Mouse (Mus musculus) stomach, embryonic 15.5 days (tissue): ENCODE data around the gene Zfp462. TPM values are rescaled to one million over a fixed set of nuclear protein-coding genes. Genes with fewer than 3 reads are reported as not detected.

ENCODE experiments used
- ATAC-seq: fragments of 200-750 bp; cut with Nextera tagmentation; 2 replicates; pipeline ENCODE4 v1.8.0; 2017; ENCODE audit warnings: low read depth, moderate number of reproducible peaks, moderate TSS enrichment; ENCODE audit not compliant: insufficient read depth, low FRiP score
- H3K27ac ChIP-seq: fragments of 300-500 bp; sonication (generic); 2 replicates; pipeline ENCODE4 v1.5.1; 2015; ENCODE audit warnings: mild to moderate bottlenecking, inconsistent platforms
- H3K27me3 ChIP-seq: fragments of 300-500 bp; sonication (generic); replicated peaks from 2 replicates; pipeline ENCODE4 v1.6.1; 2015; ENCODE audit warnings: inconsistent platforms
- H3K36me3 ChIP-seq: fragments of 300-500 bp; sonication (generic); 2 replicates; pipeline ENCODE4 v1.6.1; 2015; ENCODE audit warnings: inconsistent platforms
- H3K4me1 ChIP-seq: fragments of 300-500 bp; sonication (generic); 2 replicates; pipeline ENCODE4 v1.6.1; 2015; ENCODE audit warnings: inconsistent platforms
- H3K4me2 ChIP-seq: fragments of 300-500 bp; sonication (generic); 2 replicates; pipeline ENCODE4 v1.6.1; 2015; ENCODE audit warnings: mild to moderate bottlenecking, inconsistent platforms
- H3K4me3 ChIP-seq: fragments of 300-500 bp; sonication (generic); replicated peaks from 2 replicates; pipeline ENCODE4 v1.5.1; 2015; ENCODE audit warnings: inconsistent platforms
- H3K9ac ChIP-seq: fragments of 300-500 bp; sonication (generic); 2 replicates; pipeline ENCODE4 v1.6.1; 2015; ENCODE audit warnings: inconsistent platforms
- H3K9me3 ChIP-seq: fragments of 300-500 bp; sonication (generic); 2 replicates; pipeline ENCODE4 v1.6.1; 2016; ENCODE audit warnings: inconsistent platforms
- WGBS: fragments of 180-500 bp; shearing (Covaris S2); methylation state at CpG from one replicate; pipeline ENCODE4 v1.1.7; 2015; 5-methylcytosine and 5-hydroxymethylcytosine counted together
- polyA plus RNA-seq: library from polyadenylated mRNA; unstranded; fragments of >200 nt; fragmentation: Nextera tagmentation; extraction: Ambion mirVana; gene quantifications from 2 replicates; pipeline ENCODE4 v1.2.1, GENCODE M21; 2015

Zfp462 gene
- polyA plus RNA-seq, 1 experiment from 2014 or later = 3.1 TPM

DNA sequence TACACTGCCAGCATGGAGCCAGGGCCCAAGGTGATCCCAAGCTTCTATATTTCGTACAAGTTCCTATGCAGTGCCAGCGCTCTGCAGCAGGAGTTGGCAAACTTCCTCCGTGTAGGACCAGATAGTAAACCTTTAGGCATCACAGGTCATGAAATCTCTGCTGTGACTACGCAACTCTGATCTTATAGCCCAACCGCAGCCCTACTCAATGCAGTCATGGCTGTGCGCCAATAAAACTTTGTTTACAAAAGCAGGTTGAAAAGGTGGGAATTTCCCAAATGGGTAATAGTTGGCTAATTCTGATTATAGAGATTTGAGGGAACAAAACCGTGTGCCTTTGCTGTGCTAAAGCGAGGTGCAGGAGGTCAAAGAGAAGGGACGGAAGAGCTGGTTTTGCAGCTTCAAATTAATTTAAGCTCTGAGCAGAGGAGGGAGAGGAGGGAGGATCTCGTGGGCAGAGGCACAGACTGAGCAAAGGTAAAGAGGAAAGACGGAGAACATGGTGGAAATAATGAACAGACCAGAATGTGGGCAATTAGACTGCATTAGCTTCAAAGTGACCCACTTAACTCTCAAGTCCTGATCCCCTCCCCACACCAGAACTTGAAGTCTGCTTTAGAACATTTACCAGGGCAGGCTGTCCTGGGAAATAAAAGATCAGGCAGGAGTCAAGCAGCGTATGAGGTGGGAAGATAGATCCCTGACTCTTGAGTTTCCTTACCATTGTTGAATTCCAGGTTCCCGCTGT, 183.4 kb downstream of the Zfp462 start:
- WGBS = 68% methylated on average over 13 of the region's 13 CpGs
- Histone ChIP-seq H3K27me3 (no peaks in the 10 kb centered on the region), H3K4me2 (no peak overlapping the region), H3K4me1 (peaks cover 5% of the 10 kb centered on the region; the same call in 1 of the 2 replicates), H3K4me3 (no peak overlapping the region), H3K27ac (no peak overlapping the region), H3K9me3 (no peaks in the 10 kb centered on the region), H3K36me3 (no peaks in the 10 kb centered on the region), H3K9ac (no peak overlapping the region)
- ATAC-seq = no peak
